Mouse (Mus musculus): ENCODE data around the gene Rasgrp3. TPM values are rescaled to one million over a fixed set of nuclear protein-coding genes. Genes with fewer than 3 reads are reported as not detected.

The Rasgrp3 gene
- polyA plus RNA-seq, 1 experiment from 2014 or later, result 5.2 TPM

DNA sequence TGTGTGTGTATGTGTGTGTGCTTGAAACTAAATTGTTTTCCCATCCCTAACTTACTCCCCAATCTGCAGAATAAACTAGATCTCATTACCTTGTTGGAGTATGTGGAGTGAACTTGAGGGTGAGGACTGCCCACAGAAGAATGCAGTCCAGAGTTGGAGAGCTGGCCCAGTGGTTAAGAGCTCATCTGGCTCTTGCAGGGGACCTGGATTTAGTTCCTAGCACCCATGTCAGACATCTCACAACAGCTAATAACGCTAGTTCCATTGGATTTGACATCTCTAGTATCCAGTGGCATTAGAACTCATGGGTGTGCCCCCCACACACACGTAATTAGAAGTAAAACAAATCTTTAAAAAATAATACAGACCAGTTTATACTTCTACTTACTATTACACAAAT is 1.5 kb upstream of the Rasgrp3 start:
- Histone ChIP-seq H3K9ac (ENCODE audit: low read length) (no peak overlapping the region), H3K4me1 (replicated peaks; ENCODE audit: control insufficient read depth, insufficient read depth) (no peaks in the 10 kb centered on the region), H3K27me3 (ENCODE audit: control insufficient read depth, insufficient read depth, low read length) (no peaks in the 10 kb centered on the region), H3K27ac (replicated peaks) (no peak overlapping the region), H3K36me3 (ENCODE audit: control insufficient read depth, insufficient read depth, low read length) (no peaks in the 10 kb centered on the region), H3K4me3 (ENCODE audit: low read depth, low read length) (no peak overlapping the region), H3K4me2 (replicated peaks; ENCODE audit: low read depth) (no peak overlapping the region), H3K9me3 (ENCODE audit: control insufficient read depth, low read length) (no peaks in the 10 kb centered on the region)
- ATAC-seq (ENCODE audit: low FRiP score, low TSS enrichment), result no peak
- DNase-seq (ENCODE audit: low spot score), result no peak
- TF ChIP-seq CTCF (IDR thresholded peaks at IDR 0.05; ENCODE audit: low read depth), result no peak
- no peak for TF ChIP-seq EP300 (optimal IDR thresholded peaks at IDR 0.05)
- 79% methylated on average over 2 of the region's 2 CpGs for WGBS

DNA sequence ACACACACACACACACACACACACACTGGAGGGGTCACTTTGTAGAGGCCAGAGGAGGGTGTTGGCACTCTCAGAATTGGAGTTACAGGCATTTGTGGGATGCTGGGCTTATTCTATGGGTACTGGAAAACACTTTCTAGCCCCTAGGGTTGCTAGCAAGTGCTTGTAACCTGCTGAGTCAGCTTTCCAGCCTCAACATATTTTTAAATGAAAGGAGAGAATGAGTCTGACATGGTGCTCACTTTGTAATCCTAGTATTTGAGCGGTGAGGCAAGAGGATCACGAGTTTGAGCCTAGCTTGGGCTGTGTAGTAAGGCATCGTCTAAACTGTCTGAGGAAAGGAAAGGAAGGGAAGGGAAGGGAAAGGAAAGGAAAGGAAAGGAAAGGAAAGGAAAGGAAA is 825 bp upstream of the Rasgrp3 start:
- no peak for TF ChIP-seq EP300 (optimal IDR thresholded peaks at IDR 0.05)
- no peak for TF ChIP-seq CTCF (IDR thresholded peaks at IDR 0.05; ENCODE audit: low read depth)
- DNase-seq (ENCODE audit: low spot score) (no peak), ATAC-seq (ENCODE audit: low FRiP score, low TSS enrichment) (no peak)

DNA sequence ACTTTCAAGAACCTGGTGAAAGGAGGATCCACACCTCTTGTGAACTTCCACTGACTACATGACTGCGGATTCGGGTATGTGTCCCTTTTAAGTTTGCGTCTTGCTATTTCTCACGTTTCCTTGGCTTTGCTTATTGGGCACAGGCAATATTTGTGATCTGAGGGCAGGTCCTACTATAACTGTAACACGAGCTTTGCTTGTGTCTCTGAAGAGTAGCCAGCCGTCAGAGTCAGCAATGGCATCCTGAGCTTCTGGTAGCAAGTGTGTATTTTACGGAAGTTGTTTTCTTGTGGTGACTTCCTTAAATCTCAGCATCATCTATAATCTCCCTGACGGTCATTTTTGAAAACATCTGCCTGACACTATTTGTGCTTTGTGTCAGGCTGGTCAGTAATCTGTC is 399 bp downstream of the Rasgrp3 start:
- Histone ChIP-seq H3K4me1 (replicated peaks; ENCODE audit: control insufficient read depth, insufficient read depth) (no peaks in the 10 kb centered on the region), H3K36me3 (ENCODE audit: control insufficient read depth, insufficient read depth, low read length) (no peaks in the 10 kb centered on the region), H3K27ac (replicated peaks) (peak overlapping the region; percentile 45; the same call in 1 of the 2 replicates), H3K4me3 (ENCODE audit: low read depth, low read length) (peak overlapping the region; percentile 20; the same call in 1 of the 2 replicates), H3K27me3 (ENCODE audit: control insufficient read depth, insufficient read depth, low read length) (no peaks in the 10 kb centered on the region), H3K4me2 (replicated peaks; ENCODE audit: low read depth) (no peak overlapping the region), H3K9me3 (ENCODE audit: control insufficient read depth, low read length) (no peaks in the 10 kb centered on the region), H3K9ac (ENCODE audit: low read length) (no peak overlapping the region)
- TF ChIP-seq EP300 (optimal IDR thresholded peaks at IDR 0.05), result no peak
- no peak for TF ChIP-seq CTCF (IDR thresholded peaks at IDR 0.05; ENCODE audit: low read depth)
- WGBS, result 59% methylated on average over 8 of the region's 8 CpGs
- no peak for ATAC-seq (ENCODE audit: low FRiP score, low TSS enrichment)
- DNase-seq (ENCODE audit: low spot score), result no peak

More for the DNA sequence above, 825 bp upstream of the Rasgrp3 start:
- 72% methylated on average over 3 of the region's 3 CpGs for WGBS
- Histone ChIP-seq H3K27me3 (ENCODE audit: control insufficient read depth, insufficient read depth, low read length) (no peaks in the 10 kb centered on the region), H3K9ac (ENCODE audit: low read length) (no peak overlapping the region), H3K4me2 (replicated peaks; ENCODE audit: low read depth) (no peak overlapping the region), H3K36me3 (ENCODE audit: control insufficient read depth, insufficient read depth, low read length) (no peaks in the 10 kb centered on the region), H3K4me3 (ENCODE audit: low read depth, low read length) (no peak overlapping the region), H3K27ac (replicated peaks) (no peak overlapping the region), H3K4me1 (replicated peaks; ENCODE audit: control insufficient read depth, insufficient read depth) (no peaks in the 10 kb centered on the region), H3K9me3 (ENCODE audit: control insufficient read depth, low read length) (no peaks in the 10 kb centered on the region)

- no peaks in the 10 kb centered on the region for H3K9me3 ChIP-seq (ENCODE audit: control insufficient read depth, low read length)
- TF ChIP-seq EP300 (optimal IDR thresholded peaks at IDR 0.05), result no peak
- TF ChIP-seq CTCF (IDR thresholded peaks at IDR 0.05; ENCODE audit: low read depth), result no peak
- H3K27me3 ChIP-seq (ENCODE audit: control insufficient read depth, insufficient read depth, low read length), result no peaks in the 10 kb centered on the region
- no peaks in the 10 kb centered on the region for H3K4me1 ChIP-seq (replicated peaks; ENCODE audit: control insufficient read depth, insufficient read depth)
- peak overlapping the region; percentile 20; the same call in 1 of the 2 replicates for H3K4me3 ChIP-seq (ENCODE audit: low read depth, low read length)
- no peak overlapping the region for H3K9ac ChIP-seq (ENCODE audit: low read length)
- no peak overlapping the region for H3K4me2 ChIP-seq (replicated peaks; ENCODE audit: low read depth)
- DNase-seq (ENCODE audit: low spot score), result no peak
- H3K36me3 ChIP-seq (ENCODE audit: control insufficient read depth, insufficient read depth, low read length), result no peaks in the 10 kb centered on the region
- WGBS, result 50% methylated on average over 6 of the region's 6 CpGs
- H3K27ac ChIP-seq (replicated peaks), result no peak overlapping the region
- no peak for ATAC-seq (ENCODE audit: low FRiP score, low TSS enrichment)
Measured at GRCm38 (mm10) chr17:75436819-75437218, 1.1 kb downstream of the Rasgrp3 start.

DNA sequence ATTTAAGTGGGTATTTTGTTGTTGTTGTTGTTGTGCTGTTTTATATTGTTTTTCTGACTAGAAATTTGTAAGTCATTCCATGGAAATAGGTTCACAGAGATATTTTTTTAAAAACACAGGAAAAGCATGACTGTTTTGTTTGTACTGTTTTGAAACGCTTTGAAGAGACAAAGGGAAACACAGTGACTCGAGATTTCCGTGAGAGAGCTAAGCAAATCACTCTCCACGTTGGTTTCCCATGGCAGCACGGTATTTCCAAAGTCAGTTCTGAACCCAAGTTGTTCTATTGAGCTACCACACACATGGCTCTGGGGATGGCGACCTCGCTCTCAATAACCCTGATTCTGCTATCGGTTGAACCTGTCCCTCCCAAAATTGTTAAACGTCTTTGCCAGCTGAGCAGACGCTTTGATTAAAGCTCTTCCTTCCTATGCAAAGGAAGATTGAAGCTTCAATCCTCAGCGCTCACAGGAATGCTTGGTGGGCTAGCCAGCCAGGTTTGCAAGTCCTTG is 1.6 kb downstream of the Rasgrp3 start:
- Histone ChIP-seq H3K9ac (ENCODE audit: low read length) (no peak overlapping the region), H3K4me3 (ENCODE audit: low read depth, low read length) (peak overlapping the region; percentile 20; the same call in 1 of the 2 replicates), H3K9me3 (ENCODE audit: control insufficient read depth, low read length) (no peaks in the 10 kb centered on the region), H3K4me2 (replicated peaks; ENCODE audit: low read depth) (no peak overlapping the region), H3K4me1 (replicated peaks; ENCODE audit: control insufficient read depth, insufficient read depth) (no peaks in the 10 kb centered on the region), H3K27ac (replicated peaks) (no peak overlapping the region), H3K27me3 (ENCODE audit: control insufficient read depth, insufficient read depth, low read length) (no peaks in the 10 kb centered on the region), H3K36me3 (ENCODE audit: control insufficient read depth, insufficient read depth, low read length) (no peaks in the 10 kb centered on the region)
- ATAC-seq (ENCODE audit: low FRiP score, low TSS enrichment) (no peak), DNase-seq (ENCODE audit: low spot score) (no peak)
- TF ChIP-seq CTCF (IDR thresholded peaks at IDR 0.05; ENCODE audit: low read depth) (no peak), EP300 (optimal IDR thresholded peaks at IDR 0.05) (no peak)
- WGBS, result 58% methylated on average over 11 of the region's 11 CpGs

DNA sequence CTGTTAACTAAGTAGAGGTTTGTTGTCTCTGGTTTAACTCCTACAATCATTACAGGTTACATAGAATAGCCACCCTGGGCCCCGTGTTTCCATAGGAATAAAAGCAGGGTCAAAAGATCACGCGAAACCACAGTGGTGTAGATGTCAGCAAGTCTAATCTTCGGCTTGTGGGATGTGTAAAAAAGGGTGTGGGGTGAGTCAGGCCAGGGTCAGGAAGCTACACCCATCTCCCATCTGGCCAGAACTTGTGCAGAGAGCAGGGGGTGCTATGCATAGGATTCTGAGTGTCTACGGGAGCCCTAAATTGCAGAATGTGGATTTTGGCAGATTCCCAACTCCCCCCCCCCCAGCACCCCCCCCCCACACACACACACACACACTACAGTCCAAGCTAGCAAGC is 2.5 kb downstream of the Rasgrp3 start:
- no peak overlapping the region for H3K27ac ChIP-seq (replicated peaks)
- no peaks in the 10 kb centered on the region for H3K4me1 ChIP-seq (replicated peaks; ENCODE audit: control insufficient read depth, insufficient read depth)
- no peak for ATAC-seq (ENCODE audit: low FRiP score, low TSS enrichment)
- WGBS, result 44% methylated on average over 5 of the region's 5 CpGs
- TF ChIP-seq CTCF (IDR thresholded peaks at IDR 0.05; ENCODE audit: low read depth) (no peak), EP300 (optimal IDR thresholded peaks at IDR 0.05) (no peak)
- H3K4me2 ChIP-seq (replicated peaks; ENCODE audit: low read depth), result no peak overlapping the region
- no peaks in the 10 kb centered on the region for H3K27me3 ChIP-seq (ENCODE audit: control insufficient read depth, insufficient read depth, low read length)
- H3K9me3 ChIP-seq (ENCODE audit: control insufficient read depth, low read length), result no peaks in the 10 kb centered on the region
- no peak for DNase-seq (ENCODE audit: low spot score)
- no peak overlapping the region for H3K9ac ChIP-seq (ENCODE audit: low read length)
- no peaks in the 10 kb centered on the region for H3K36me3 ChIP-seq (ENCODE audit: control insufficient read depth, insufficient read depth, low read length)
- no peak overlapping the region for H3K4me3 ChIP-seq (ENCODE audit: low read depth, low read length)
